Mouse (Mus musculus) embryo, embryonic 10.5 days (tissue): Measurements from ENCODE around the gene B3gnt2.

Experiments
- DNase-seq: peaks from one replicate; pipeline ENCODE4 v3.0.0-alpha.2; 2015; ENCODE audit warnings: low spot score

B3gnt2 gene

DNA sequence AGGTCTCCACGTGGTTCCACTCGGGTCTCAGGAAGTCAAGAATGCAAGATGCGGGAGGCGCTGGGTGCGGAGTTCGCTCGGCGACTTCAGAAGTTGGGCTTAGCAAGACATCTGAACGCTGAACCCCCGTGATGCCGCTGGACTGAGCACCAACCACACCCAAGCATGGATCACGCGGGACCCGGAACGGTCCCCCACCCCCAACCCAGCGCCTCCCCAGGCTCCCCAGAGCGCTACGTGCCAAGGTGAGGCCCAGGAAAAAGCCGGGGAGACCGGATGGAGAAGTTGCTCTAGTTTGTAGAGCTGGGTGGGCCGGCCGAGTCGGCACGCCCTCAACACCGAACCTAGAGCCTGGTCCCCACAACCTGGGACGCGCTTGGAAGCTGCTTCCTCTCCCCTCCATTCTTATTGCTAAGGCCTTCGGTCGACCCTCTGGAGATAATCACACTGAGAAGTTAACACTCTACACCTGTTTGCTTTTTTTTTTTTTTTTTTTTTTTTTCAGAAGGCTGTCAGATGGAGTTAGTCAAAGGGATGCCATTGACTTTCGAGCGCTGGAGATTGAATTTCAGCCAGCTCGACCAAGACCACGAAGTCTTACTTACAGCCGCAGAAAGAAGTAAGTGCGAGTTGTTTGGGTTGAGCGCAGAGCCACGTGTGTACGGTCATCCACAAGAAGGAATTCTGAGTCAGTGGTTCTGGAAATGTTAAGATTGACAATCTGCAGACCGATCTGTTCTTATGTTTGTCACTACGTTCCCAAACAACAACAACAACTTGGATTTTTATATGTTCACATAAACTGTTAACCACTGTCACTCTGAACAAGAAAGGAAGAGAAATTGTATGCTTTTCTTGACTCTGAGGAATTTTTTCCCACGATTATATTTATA, at the start of gene B3gnt2:
Gene B3gnt2 (minus strand): TSS at position 627 of the 893 bp plus-strand sequence.
- peak; percentile 38 for DNase-seq

DNA sequence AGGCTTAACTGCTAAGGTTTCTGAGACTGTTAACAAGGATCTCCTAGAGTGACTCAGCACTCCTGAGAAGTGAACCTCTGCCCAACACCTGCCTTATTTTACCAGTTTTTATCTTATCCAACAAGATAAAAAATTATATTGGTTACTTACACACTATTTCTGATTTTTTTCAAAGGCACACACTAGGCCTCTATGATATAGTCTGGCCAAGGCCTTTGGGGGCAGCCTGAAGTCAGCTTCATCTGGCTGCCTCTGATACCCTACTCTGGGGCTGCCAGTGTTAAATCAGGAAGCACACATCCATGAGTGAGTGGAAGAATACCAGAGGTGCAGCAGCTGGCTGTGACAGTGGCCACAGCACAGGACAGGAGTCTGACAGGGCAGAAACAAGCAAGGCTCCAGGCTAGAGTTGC, 45.7 kb upstream of the B3gnt2 start:
- DNase-seq, result no peak

DNA sequence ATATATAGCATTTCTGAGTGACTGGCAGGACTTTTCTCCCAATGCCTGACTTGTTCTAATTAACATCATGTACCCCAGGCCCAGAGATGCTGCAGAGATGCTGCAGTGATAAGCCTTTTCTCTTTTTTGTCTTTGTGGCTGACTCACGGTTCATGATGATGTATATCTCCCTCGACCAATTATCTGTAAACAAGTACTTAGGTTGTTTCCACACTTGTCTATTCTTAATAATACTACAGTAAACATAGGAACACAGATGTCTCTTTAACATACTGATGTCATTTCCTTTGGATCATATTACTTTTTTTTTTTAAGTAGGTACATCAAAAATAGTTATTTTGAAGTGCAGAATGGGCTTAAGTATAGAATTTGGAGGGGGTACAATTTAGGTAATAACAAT, 42.2 kb upstream of the B3gnt2 start:
- DNase-seq, result no peak

DNA sequence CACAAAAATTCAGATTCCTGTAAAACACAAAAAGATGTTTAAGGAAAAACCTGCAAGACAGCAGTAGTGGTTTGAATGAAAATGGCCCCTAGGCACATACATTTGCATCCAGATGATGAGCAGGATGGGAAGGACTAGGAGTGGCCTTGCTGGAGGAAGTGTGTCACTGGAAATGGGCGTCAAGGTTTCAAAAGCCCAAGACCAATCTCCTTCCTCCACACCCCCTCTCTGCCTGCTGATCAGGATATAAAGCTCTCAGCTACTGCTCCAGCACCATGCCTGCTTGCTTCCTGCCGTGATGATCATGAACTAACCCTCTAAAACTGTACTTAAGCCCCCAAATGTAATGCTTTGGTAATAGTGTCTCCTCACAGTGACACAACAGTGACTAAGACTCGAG, 39.3 kb upstream of the B3gnt2 start:
- no peak for DNase-seq

DNA sequence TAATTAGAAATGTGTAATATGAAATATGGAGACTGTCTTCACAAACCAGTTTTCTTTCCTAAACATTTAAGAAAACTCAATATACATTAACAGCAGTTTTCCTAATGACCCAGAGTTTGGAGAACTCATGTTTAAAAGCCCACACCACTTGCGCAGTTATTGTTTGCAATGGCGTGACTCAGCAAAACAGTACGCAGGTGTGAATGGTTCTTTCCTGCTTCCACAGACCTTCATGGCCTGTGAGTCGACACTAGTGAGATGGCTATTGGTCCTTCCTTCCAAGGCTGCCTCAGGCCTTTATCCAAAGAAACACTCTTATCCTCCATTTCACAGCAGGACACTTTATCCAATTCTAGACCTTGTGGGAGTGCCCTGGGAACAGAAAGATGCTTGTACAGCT, 36.9 kb upstream of the B3gnt2 start:
- no peak for DNase-seq

DNA sequence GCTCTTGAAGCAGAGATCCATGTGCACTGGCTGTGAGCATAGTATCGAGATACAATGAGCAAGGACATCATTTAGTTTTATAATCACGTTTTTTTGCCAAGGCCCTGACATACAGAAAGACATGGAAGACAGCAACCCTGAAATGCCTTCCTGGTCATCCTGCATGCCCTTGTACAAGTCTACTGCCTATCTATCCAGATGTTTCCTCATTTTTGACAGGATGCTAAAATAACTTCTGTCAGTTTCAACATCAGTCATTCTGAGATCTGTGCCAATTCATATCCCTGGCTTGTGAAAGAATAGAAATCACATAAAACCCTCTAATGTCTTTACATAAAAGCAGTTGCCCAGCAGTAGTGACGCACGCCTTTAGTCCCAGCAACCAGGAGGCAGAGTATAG, 36.4 kb upstream of the B3gnt2 start:
- DNase-seq, result no peak

DNA sequence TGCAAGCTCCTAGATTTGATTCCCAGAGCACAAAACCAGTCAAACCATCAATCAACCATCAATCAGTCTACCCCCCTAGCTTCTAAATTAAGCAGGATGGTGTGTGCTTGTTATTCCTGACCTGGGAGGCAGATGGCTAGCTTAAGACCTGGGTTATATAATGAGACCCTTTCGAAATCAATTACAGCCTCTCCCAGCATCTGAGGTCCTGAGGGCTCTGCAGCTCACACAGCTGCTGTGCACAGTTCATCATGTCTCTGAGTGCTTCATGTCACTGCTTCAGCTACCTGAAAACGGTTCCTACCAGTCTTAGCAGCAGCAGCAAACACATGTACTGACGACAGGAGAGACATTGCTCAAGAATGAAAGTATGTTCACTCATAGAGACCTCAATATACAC, 32.3 kb upstream of the B3gnt2 start:
- no peak for DNase-seq

DNA sequence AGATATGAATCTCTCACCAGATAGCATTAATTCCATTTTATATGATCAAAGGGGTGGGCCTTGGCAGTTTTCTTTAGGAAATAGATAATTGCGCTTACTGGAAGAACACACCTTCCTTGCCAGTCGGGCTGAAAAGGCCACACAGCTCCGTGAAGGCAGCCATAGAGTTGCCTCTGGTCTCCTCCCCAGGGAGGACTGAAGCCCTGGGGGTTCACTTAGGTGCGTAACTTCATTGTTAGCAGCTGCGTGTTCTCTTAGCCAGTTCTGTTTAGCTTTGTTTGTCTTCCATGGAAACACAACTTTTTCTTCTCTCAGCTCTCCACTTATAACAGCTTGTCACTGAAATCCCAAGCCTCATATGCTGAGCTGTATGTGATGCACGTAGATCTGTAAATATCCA, 31.7 kb upstream of the B3gnt2 start:
- no peak for DNase-seq

DNA sequence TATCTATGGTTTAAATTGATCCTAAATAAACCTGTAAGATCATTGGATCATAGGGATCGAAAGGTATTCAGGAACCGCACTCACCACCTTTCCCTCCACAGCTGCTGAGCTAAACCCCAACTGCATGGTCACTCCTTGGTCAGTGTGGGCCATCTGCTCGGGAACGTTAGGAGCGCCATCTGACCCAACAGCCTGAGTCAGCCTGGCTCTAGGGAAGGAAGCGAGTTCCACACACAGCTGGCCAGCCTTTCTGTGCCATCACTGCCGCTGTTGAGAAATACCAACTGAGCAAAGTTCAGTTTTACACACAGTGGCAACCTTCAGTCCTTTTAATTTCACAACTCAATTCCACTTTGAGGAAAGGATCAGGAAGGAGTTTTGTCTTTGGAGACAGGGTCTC, 31.1 kb upstream of the B3gnt2 start:
- DNase-seq, result no peak

DNA sequence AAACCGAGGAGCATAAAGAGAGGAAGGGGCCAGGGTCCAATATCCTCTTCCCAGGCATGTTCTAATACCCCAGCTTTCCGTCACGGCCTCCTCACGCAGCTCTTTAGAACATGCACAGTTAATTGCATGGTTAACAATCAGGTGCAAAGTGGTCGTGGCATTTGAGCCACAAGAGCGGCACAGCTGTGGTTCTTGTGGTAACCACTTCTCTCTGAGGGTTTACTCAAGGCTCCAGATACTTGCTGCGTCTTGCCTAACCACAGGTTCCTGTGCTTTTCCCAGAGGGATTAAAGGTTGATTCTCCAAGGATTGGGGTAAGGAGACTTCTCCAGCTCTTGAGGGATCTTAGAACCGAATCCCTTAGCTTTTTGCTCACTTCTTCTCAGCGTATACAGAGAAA, 30.5 kb upstream of the B3gnt2 start:
- DNase-seq, result no peak

DNA sequence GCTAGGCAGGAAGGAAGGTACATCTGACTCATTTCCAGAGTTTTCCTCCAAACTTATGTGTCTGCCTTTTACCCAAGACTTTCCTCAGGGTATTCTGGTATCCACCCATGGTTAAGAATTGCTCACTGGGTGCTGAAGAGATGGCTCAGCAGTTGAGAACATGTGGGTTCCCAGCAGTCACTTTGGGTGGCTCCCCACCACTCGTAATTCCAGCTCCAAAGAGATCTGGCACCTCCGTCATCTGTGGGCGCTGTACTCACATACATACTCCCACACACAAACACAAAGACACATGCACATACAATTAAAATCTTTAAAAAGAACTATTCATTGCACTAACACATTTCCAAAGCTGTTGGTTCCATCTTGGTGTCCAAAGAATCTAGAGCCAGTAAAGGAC, 28.5 kb upstream of the B3gnt2 start:
- DNase-seq, result no peak

DNA sequence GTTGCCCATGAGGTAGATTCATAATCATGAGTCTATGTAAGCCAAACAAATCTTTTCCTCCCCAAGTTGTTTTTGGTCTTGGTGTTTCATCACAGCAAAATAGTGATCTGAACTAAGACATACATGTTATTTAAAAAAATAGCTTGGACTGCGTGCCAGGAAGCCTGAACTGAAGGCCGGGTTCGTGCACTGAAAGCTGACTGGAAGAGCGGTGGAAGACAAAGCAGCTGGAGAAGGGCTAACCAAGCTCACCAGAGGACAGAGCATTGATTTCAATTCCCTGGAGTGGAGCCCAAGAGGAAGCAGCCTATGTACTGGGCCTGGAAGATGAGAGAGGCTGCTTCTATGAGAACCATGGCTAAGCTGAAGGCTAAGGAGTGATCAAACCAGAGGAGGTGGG, 26.2 kb upstream of the B3gnt2 start:
- DNase-seq, result no peak

DNA sequence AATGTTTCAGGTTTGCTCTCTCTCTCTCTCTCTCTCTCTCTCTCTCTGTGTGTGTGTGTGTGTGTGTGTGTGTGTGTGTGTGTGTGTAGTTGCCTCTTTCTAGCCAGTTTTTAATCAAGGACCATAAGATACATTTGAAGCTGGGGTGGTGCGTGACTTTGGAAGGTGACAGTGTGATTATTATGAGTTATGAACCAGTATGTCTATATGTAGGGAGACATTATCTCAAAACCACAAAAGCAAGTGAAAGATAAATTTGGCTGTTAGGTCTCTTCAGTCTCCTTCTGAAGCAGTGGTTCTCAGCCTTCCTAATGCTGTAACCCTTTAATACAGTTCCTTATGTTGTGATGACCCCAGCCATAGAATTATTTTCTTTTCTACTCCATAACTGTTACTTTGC, 24.6 kb upstream of the B3gnt2 start:
- DNase-seq, result no peak

DNA sequence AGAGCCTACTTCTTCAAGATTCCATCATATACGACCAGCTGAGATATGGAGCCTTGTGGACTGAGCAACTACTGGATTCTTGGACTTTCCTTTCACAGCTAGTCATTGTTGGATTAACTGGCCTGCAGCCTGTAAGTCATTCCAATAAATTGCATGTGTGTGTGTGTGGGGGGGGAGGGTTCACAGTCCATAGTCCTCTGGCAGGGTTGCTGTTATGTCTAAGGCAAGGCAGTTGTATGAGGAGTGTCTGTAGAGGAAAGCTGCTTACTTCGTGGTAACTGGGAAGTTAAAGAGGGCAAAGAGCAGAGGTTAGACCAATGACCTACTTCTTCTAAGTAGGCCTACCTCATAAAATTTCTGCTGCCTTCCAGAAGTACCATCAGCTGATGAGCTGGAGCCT, 22.9 kb upstream of the B3gnt2 start:
- DNase-seq, result no peak

DNA sequence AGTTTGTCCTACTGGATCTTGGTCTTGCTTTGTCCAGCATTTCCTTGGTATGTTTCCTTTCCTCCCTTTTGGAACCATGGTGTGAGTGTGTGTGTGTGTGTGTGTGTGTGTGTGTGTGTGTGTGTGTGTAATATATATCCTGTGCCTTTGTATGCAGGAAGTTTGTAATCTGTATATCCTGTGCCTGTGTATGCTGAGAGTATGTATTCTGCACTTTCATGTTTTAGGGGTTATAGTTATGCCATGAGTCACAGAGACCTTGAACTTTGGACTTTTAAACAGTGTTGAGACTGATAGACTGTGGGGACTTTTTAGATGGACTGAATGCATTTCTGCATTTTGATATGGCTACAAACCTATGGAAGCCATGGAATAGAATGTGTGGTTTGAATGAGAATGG, 22.2 kb upstream of the B3gnt2 start:
- no peak for DNase-seq

DNA sequence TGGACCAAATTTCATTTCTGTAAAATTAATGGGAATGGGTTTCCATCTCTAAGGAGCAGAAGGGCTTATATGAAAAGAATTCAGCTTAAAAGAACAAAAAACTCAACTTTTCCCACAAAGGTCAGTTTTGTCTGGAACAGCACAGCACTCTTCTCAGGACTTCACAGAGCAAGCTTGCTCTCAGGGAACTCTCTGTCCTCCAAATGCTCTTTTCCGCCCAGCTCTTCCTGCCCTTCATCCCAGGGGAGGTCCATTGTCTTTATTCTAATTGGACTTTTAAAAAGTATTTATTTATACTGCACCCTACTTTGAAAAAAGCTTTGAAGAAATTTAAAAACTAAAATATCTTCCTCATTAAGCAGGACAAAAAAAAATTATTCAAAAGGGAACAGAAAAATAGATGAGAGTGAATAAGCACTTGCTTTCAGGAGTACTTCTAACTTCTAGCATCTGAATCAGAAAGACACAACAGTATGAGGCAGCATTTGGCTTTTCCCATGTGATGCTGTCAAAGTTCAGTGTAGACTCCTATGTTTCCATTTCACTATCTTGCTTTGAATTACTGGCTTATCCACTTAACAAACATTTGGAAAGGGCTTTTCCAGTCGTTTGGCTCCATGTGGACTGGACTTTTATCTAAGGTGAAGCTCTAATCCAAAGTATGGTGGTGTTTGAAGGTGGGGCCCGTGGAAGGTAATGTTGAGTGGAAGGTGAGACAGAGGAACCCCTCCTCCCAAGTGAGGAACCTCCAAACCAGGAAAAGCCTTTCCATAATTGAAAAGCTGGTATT, 19.8 kb upstream of the B3gnt2 start:
- DNase-seq, result no peak

DNA sequence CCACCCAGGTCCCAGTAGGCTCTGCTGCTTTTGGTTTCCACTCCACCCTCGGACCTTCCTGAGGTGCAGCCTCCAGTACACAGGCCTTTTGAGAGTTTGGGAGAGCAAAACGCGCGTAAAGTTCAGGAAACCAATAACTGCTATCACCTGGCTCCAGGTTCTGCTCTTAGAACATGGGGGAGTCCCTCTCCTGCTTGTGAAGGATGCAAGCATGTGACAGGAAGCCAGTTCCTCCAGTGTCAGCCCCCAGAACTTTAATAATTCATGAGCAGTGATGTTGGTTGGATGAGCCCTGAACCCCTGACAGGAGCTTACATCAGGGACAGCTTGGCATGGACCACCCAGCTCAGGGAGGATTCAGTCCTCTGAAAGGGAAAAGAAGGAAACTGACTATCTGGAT, 18.9 kb upstream of the B3gnt2 start:
- no peak for DNase-seq

DNA sequence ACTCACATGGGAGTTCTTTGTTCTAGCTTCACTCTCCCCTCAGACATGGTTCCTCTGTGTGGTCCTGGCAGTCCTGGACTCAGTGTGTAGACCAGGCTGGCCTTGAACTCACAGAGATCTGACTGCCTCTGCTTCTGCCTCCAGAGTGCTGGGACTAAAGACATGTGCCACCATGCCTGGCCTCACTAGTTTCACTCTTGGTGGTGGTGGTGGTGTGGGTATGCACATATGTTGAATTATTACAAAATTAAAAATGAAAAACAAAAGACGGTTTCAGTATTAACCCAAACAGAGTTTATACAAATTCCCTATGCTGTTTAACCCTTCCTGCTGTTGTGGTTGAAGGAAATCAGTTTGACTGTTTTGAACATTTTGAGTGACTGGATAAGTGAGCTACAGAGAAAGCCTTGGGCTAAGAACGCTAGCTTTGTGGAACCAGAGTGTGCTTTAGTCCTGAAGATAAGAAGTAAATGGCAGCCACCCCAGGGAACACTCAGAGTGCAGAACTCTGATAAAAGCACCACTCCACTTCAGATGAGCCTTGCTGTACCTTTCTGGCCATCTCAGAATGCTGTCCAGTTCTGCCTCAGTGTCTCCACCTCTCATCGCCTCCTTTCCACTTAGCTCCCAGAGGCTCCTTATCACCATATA, 16.0 kb upstream of the B3gnt2 start:
- no peak for DNase-seq

DNA sequence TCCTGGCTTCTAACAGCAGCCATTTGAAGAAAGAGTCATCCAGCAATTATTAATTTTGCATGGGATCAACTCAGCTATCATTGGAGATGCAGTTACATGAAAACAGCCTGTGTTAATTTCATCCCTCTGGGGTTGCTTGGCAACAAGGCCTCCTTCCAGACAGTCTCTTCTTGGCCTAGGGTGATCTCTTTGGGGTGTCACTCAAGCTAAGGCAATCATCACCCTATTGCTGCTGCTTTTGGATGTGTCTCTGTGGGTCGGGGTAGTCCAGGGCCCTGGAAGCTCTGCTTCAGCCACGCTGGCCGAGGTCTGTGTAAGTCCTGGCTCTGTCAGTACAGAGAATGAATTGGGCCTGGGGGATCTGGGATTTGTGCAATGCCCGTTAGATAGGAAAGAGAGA, 14.5 kb upstream of the B3gnt2 start:
- DNase-seq, result no peak

DNA sequence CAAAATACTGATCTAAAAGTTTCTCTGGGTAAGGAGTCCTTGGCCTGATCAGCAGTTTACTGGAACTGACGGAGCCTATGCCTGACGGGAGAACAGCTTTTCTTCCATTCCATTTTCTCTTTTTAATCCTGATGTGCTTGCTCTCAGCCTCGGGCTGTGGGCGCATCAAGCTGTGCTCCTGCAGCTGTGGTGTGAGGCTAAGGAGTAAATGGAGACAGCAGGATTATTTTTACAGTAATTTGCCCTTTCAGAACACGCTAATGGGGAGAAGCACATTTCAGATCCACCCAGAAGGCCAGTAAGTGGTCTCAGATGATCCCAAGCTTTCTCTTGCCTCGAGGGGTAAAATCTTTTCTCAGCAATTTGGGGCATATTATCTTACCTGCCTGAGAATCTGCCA, 14.0 kb upstream of the B3gnt2 start:
- no peak for DNase-seq

DNA sequence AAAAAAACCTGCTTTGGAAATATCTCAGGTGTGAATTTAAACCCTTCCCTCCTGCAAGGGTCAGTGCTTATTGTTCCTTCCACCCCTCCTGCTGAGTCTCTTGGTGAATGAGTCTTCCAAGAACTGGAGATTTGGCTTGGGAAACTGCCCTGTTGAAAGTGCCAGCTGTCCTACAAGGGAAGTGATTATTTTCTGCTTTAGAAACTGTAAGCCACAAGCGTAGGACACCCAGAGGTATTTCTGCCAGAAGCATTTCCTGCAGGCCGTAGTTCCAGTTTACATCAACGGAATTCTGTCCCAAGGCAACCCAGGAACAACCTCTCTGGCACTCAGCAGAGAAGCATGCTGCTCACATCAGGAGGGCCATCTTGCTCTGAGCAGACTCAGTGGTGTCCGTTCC, 12.6 kb upstream of the B3gnt2 start:
- DNase-seq, result no peak

DNA sequence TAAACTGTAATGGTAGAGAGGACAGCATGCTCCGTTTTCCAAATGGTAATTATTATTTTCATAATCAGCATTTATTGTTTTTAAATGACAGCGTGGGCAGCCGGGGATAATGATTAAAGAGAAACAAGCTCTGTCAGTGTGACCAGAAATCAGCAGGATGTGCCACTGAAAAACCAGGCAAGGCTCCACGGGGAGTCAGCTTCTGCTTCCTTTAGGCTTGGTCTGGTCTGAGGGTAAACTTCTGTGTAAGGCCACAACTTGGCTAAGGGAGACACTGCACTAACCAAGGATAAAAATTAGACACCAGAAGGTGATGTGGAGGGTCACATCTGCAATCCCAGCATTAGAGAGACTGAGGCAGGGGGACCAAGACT, 11.5 kb upstream of the B3gnt2 start:
- DNase-seq, result no peak
